Mouse (Mus musculus): ENCODE data around the gene Ptprc.

DNA sequence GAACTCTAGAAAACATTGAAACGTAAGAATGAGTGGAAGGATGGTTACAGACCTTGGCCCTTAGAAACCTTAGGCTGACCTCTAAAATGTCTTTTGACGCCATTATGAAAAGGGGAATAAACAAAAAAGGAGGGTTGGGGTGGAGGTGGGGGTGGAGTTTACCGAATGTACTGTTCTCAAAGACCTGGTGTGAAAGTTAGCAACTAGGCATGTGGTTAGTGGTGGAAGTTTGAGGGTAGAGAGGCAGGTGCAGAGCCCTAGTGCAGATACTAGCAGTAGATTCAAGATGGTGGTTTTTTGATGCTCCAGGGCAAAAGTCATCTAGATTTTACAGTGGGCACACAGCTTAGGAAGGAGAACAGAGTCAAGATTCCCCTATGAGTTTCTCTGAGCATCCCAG is 18.5 kb downstream of the Ptprc start:
- TF ChIP-seq POLR2A (IDR thresholded peaks at IDR 0.05; ENCODE audit: borderline replicate concordance, extremely low read depth, low read depth, low read length) (no peak), CTCF (IDR thresholded peaks at IDR 0.05; ENCODE audit: insufficient read depth, low read length) (no peak)

Data from lung, adult 2 months (tissue).